Mouse (Mus musculus) forebrain, postnatal 0 days (tissue): Measurements from ENCODE around the gene Col19a1. TPM values are rescaled to one million over a fixed set of nuclear protein-coding genes. Genes with fewer than 3 reads are reported as not detected.

Experiments used
- ATAC-seq: fragments of 200-750 bp; cut with Nextera tagmentation; 2 replicates; pipeline ENCODE4 v1.8.0; 2017; ENCODE audit warnings: mild to moderate bottlenecking, moderate library complexity
- DNase-seq: peaks from one replicate; pipeline ENCODE4 v3.0.0-alpha.2; 2015
- H3K27ac ChIP-seq: fragments of 300-500 bp; sonication (generic); 2 replicates; pipeline ENCODE4 v1.5.1; 2014; ENCODE audit warnings: low read depth, mild to moderate bottlenecking, antibody characterized with exemption, low read length, moderate library complexity, mixed read lengths
- H3K27me3 ChIP-seq: fragments of 300-500 bp; sonication (generic); 2 replicates; pipeline ENCODE4 v1.6.1; 2014; ENCODE audit warnings: mild to moderate bottlenecking, low read length, mixed read lengths; ENCODE audit not compliant: insufficient read depth
- H3K36me3 ChIP-seq: fragments of 300-500 bp; sonication (generic); 2 replicates; pipeline ENCODE4 v1.6.1; 2014; ENCODE audit warnings: mild to moderate bottlenecking, moderate library complexity; ENCODE audit not compliant: insufficient read depth
- H3K4me1 ChIP-seq: fragments of 300-500 bp; sonication (generic); 2 replicates; pipeline ENCODE4 v1.6.1; 2014; ENCODE audit warnings: antibody characterized with exemption; ENCODE audit not compliant: insufficient read depth
- H3K4me2 ChIP-seq: fragments of 300-500 bp; sonication (generic); 2 replicates; pipeline ENCODE4 v1.6.1; 2014; ENCODE audit warnings: low read depth, mild to moderate bottlenecking, moderate library complexity
- H3K4me3 ChIP-seq: fragments of 300-500 bp; sonication (generic); 2 replicates; pipeline ENCODE4 v1.5.1; 2014; ENCODE audit warnings: low read depth, low read length, mixed read lengths
- H3K9ac ChIP-seq: fragments of 300-500 bp; sonication (generic); 2 replicates; pipeline ENCODE4 v1.6.1; 2014; ENCODE audit warnings: mild to moderate bottlenecking
- H3K9me3 ChIP-seq: fragments of 300-500 bp; sonication (generic); 2 replicates; pipeline ENCODE4 v1.6.1; 2016; ENCODE audit warnings: low read length
- CTCF ChIP-seq: sonication (generic); IDR thresholded peaks from 2 replicates; pipeline ENCODE4 v1.5.1; 2016; ENCODE audit warnings: antibody characterized with exemption, control low read depth, low read depth
- WGBS: fragments of 180-500 bp; shearing (Covaris S2); extraction: QIAGEN DNeasy Blood & Tissue Kit; methylation state at CpG from one replicate; pipeline ENCODE4 v1.1.7; 2014; 5-methylcytosine and 5-hydroxymethylcytosine counted together
- polyA plus RNA-seq: library from polyadenylated mRNA; unstranded; fragments of >200 nt; fragmentation: Nextera tagmentation; extraction: Ambion mirVana; gene quantifications from 2 replicates; pipeline ENCODE4 v1.2.1, GENCODE M21; 2015
- total RNA-seq: library from RNA; depleted of rRNA; stranded (reverse); fragments of >200 nt; gene quantifications from 2 replicates; pipeline ENCODE4 v1.2.3, GENCODE M21; 2014

The Col19a1 gene
- total and polyA plus RNA-seq, 2 experiments from 2014 or later = 4.2 to 5.3 TPM

DNA sequence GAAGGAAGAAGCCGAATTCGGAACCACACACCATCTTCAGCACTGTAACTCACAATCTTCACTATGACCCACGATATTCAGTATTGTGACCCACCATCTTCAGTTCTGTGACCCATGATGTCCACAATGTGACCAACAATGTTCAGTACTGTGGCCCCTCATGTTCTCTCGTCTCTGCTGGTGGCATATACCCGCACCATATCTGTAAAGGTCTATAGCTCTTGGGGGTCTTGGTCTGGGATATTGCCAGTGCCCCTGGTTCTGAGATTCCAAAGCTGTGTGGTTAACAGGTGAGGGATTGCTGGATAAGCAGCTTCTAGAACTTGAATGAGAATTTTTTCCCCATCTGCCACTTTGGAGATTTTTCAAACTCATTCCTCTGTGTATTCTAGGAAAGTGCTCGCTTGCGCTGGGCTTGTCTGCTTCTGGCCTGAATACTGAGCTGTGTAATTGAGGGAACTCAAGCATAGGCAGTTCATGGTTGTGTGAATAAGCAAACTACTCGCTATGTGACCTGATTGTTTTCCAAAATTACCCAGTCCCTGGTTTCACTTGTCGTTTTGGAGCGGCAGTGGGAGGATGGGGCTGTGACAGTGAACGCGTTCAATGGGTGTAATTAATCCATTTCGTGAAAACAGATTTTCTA, 225.2 kb downstream of the Col19a1 start:
- no peak overlapping the region for H3K4me2 ChIP-seq

DNA sequence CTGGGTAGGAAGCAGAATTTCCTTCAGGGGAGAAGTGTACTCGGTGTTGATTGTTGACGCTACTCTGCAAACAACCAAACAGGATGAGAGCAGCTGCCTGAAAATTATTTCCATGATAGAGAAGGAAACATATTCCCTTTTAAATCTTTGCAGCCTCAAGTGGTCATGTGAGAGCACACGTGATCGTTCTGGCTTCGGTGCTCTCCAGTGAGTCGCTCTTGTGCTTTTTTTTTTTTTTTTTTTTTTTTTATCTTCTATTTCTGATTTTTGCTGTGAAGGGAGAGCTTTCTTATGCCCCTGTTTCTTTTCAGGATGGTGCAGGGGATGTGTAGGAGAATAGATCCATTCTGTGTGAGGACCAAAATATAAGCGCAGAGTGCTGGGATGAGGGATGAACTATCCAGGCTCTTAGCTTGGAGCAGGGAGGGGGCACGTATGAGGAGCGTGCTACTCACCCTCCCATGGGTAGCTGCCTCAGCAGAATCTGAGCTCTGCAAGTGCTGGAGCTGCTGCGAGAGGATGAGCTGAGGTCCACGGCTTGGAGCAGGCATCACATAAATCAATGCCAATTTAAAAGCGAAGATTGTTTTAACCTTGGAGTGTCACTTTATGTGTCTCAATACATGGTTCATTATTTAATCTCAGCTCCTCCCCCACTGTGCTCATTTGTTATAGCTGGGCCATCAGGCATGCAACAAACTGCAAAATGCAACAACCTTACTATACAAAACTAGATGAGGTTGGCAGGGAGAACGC, 237.6 kb downstream of the Col19a1 start:
- 73% methylated on average over 13 of the region's 13 CpGs for WGBS
- no peak overlapping the region for H3K27ac ChIP-seq
- no peaks in the 10 kb centered on the region for H3K36me3 ChIP-seq
- no peak overlapping the region for H3K9ac ChIP-seq
- ATAC-seq (peak; percentile 43; the same call in 1 of the 2 replicates), DNase-seq (no peak)
- H3K9me3 ChIP-seq = no peaks in the 10 kb centered on the region
- H3K4me3 ChIP-seq = no peak overlapping the region
- H3K4me2 ChIP-seq = no peak overlapping the region
- no peaks in the 10 kb centered on the region for H3K4me1 ChIP-seq
- TF ChIP-seq CTCF = no peak
- H3K27me3 ChIP-seq = no peaks in the 10 kb centered on the region

More for the DNA sequence above, 225.2 kb downstream of the Col19a1 start:
- peak; percentile 67 for ATAC-seq
- Histone ChIP-seq H3K9me3 (no peaks in the 10 kb centered on the region), H3K27ac (no peak overlapping the region), H3K4me1 (no peaks in the 10 kb centered on the region), H3K9ac (no peak overlapping the region), H3K36me3 (no peaks in the 10 kb centered on the region), H3K27me3 (no peaks in the 10 kb centered on the region), H3K4me3 (no peak overlapping the region)
- TF ChIP-seq CTCF = no peak
- peak; percentile 57 for DNase-seq
- WGBS = 48% methylated on average over 13 of the region's 13 CpGs

DNA sequence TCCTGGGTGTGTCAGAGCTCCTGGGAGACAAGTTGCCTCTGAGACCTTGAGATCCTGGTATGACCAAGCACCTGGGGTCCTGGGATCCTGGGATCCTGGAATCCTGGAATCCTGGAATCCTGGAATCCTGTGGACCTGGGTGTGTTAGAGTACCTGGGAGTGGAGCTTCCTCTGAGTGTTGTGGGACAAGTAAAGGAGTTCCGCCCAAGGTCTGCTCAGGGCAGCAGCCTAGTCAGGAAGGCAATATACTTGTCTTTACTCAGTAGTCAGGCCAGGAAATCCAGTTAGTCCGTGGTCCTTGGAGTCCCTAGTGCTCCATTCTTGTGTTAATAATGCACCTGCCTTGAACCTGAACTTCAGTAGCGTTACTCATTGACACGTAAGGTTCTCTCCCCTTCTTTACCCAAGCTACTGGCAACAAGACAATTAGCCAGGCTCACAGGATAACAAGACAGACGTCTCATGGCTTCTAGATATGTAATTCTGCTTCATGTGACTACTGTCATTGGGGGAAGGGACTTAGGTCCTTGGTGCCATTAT, 239.6 kb downstream of the Col19a1 start:
- no peak for DNase-seq
- Histone ChIP-seq H3K4me2 (no peak overlapping the region), H3K36me3 (no peaks in the 10 kb centered on the region), H3K4me1 (no peaks in the 10 kb centered on the region), H3K27me3 (no peaks in the 10 kb centered on the region), H3K9ac (no peak overlapping the region), H3K27ac (no peak overlapping the region), H3K4me3 (no peak overlapping the region), H3K9me3 (no peaks in the 10 kb centered on the region)
- WGBS = 79% methylated on average over 5 of the region's 5 CpGs
- ATAC-seq = no peak
- no peak for TF ChIP-seq CTCF

DNA sequence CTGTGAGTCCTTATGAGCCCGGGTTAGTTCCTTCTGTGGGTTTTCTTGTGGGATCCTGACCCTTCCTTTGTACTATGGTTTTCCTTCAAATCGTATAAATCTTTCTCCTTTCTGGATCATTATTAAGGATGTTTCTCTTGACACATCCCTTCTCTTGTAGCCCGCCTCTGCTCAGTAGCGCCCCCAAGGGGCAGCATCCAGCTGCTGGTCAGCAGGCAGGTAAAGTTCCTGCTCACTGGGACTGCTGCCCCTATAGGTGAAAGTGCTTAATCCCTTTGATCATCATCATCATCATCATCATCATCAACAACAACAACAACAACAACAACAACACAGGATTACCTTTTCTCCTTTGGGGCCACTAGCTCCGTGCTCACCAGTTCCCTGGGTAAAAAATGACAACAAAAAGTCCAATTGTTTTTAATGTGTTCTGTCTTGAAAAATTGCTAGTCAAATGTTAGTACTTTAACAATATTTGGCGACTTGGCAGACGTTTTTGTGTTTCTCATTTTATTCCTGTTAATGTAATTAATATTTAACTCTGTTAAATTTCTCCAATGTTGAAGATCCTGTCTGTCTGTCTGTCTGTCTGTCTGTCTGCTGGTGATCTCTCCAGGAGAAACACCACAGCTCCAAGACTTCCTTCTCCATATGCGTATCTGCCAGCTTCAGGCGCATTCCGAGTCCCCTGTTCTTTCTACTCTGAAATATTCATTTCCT, 249.6 kb downstream of the Col19a1 start:
- no peak for DNase-seq
- no peaks in the 10 kb centered on the region for H3K4me1 ChIP-seq
- H3K4me2 ChIP-seq = no peak overlapping the region
- no peak for ATAC-seq
- no peak overlapping the region for H3K4me3 ChIP-seq
- H3K9me3 ChIP-seq = 0 out of 2 replicates have a peak, but pooled peaks cover 4% of the 10 kb centered on the region
- H3K27me3 ChIP-seq = no peaks in the 10 kb centered on the region
- no peak overlapping the region for H3K9ac ChIP-seq
- H3K27ac ChIP-seq = no peak overlapping the region
- WGBS = 91% methylated on average over 10 of the region's 10 CpGs
- no peaks in the 10 kb centered on the region for H3K36me3 ChIP-seq
- TF ChIP-seq CTCF = no peak

DNA sequence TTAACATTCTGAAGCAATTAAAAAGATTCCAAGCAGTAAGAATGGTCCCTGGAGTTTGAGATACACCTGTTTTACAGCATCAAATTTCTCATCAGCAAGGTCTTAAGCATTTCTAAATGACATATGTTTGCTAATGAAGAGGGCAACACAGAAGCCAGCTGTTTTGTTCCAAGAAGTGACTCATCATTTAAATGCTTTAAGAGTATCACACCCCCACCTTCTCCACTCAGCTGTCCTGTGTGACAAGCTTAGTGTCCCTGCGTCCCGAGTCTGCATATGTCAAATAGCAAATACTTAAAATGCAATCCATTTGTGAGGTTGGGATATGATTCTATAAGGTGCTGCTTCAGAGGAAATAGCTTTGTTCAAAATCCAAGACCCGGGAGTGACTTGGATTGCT, 251.2 kb downstream of the Col19a1 start:
- no peak for TF ChIP-seq CTCF
- Histone ChIP-seq H3K36me3 (no peaks in the 10 kb centered on the region), H3K4me2 (no peak overlapping the region), H3K4me3 (no peak overlapping the region), H3K9ac (no peak overlapping the region), H3K27ac (no peak overlapping the region), H3K27me3 (no peaks in the 10 kb centered on the region), H3K4me1 (no peaks in the 10 kb centered on the region), H3K9me3 (0 out of 2 replicates have a peak, but pooled peaks cover 4% of the 10 kb centered on the region)
- no peak for DNase-seq
- no peak for ATAC-seq
- 71% methylated on average over 3 of the region's 3 CpGs for WGBS

DNA sequence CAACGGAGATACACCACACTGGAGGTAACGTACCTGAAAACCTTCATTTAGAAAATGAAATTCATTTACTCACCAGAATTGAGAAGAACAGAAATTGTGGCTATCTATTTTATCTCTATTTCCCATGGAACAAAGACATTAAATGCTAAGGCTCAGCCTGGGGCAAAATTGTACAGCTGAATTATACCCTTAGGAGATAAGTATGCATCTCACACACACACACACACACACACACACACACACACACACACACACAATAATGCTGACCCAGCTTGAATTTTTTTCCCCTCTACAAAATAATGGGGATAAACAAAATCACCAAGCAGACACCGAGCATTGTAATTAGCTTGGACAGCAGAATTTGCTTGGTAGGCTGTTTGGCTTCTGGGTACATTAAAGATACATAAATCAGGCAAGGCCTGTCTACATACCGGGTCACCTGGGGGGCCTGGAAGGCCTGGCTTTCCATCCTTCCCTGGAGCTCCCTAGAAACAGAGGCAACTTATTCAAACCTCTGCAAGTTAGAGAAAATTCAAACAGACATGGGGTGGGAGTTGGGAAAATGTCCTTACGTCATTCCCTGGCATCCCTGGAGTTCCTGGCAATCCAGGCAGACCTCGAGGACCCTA, 270.2 kb downstream of the Col19a1 start:
- DNase-seq (no peak), ATAC-seq (no peak)
- Histone ChIP-seq H3K27me3 (no peaks in the 10 kb centered on the region), H3K4me3 (no peak overlapping the region), H3K4me1 (no peaks in the 10 kb centered on the region), H3K4me2 (no peak overlapping the region), H3K27ac (no peak overlapping the region), H3K36me3 (no peaks in the 10 kb centered on the region), H3K9me3 (no peaks in the 10 kb centered on the region), H3K9ac (no peak overlapping the region)
- TF ChIP-seq CTCF = no peak
- WGBS = 74% methylated on average over 6 of the region's 6 CpGs
